Mouse (Mus musculus): Measurements from ENCODE around the gene Setd2.

Setd2 gene

GRCm38 (mm10) chr9:110654726-110655650, 122.6 kb downstream of the Setd2 start:
- DNase-seq, result no peak

- DNase-seq, result peak in 1 of 2 experiments; percentile 23
Observed at GRCm38 (mm10) chr9:110655651-110656007, 123.2 kb downstream of the Setd2 start.

GRCm38 (mm10) chr9:110656249-110657221, 124.1 kb downstream of the Setd2 start, which contains the start of gene Ccdc12:
TSS of gene Ccdc12 (plus strand) at chr9:110656503.
- peak; percentile 95 to 96 for DNase-seq

- DNase-seq, result peak; percentile 50 to 58
Observed at GRCm38 (mm10) chr9:110657474-110658078, 125.2 kb downstream of the Setd2 start.

DNA sequence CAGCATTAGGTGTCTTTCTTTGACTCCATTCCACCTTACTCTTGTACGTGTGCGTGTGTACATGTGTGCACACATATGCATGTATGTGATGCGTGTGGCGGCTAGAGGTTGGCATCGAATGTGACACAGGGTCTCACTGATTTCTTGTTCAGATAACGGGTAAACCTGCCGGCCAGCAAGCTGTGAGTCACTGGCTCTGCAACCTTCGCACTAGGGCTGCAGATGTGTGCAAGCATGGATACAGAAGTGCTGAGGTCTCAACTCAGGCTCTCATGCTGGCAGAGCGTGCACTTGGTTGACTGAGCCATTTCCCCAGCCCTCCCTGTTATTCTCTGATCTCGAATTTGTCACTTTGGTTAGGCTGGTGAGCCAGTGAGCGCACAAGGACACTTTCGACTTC, 127.1 kb downstream of the Setd2 start:
- DNase-seq, result no peak

DNA sequence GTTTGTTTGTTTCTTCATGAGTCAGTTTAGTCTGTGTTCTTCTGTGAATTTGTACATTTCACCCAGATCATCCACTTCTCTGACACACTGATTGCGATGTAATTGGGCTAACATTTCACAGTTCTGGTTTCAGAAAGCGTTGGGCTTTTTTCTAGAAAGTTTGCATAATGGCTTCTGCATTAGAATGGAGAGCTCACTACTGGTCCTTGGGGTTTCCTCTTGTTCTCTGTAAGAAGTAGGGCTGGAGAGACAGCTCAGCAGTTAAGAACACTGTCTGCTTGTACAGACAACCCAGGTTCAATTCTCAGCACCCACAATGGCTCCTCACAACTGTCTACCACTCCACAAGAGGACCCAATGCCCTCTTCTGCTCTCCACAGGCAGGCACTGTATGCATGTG, 127.8 kb downstream of the Setd2 start:
- DNase-seq, result no peak

GRCm38 (mm10) chr9:110660856-110661612, 128.6 kb downstream of the Setd2 start:
- no peak for DNase-seq

DNA sequence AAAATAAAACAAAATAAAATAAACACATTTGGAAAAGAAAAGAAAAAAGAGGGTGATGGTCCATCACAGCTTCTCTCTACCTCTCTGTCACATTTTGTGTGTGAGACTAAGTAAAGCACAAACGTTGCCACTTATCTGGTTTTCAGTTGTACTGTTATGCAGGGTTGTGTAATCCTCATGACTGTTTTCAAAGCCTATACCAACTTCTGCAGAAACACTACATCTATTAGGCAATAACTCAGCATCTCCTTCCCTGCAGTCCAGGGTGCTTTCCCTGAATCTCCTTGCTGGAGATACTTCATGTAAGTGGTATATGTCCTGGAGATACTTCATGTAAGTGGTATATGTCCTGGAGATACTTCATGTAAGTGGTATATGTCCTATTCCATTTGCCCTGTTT, 130.4 kb downstream of the Setd2 start:
- no peak for DNase-seq

GRCm38 (mm10) chr9:110665912-110666311, 133.5 kb downstream of the Setd2 start:
- peak; percentile 64 to 75 for DNase-seq

- no peak for DNase-seq
Observed at GRCm38 (mm10) chr9:110666374-110666773, 134.0 kb downstream of the Setd2 start.

DNA sequence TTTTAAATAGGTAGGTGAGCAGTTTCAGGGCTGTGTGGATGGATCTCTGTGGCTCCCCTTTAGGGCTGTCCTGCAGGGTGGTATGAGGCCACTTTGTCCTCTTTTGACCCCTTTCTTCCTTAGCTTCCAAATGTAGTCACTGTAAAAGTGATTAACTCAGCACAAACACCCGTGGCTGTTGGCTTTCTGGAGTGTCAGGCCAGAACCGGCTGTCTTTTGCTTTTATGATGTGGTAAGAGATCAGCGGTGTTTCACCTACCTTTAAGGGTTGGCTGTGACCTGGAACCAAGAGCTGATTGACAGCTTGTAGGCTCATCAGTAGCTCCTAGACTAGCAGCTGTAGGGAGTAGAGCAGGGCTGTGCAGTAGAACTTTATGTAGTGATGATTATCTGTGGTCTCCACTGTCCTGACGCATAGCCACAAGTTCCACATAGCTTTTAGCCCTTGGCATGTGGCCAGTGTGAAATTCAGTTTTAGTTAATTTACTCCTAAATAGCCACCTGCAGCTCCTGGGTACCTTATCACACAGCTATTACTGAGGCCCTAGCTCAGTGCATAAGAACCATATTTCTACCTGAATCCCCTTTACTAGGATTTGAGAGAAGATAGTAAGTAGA, 134.9 kb downstream of the Setd2 start:
- DNase-seq, result no peak
